9 mouse cellular contexts compared by ENCODE assay signal in the genomic region with DNA sequence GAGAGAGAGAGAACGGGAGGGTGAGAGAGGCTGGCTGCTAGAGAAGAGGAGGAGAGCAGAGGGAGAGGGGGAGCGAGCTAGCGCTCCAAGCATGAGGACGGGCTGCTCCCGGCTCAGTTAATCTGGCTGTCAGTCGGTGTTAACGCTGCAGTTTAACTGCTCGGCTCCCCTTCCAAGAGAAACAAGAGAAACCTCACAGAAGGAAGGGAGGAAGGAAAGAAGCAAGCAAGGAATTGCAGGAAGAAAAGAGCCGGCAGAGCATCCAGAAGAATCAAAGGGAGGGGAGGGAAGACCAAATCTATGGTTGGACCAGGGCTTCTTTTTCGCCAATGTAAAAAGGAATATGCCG. TPM values are rescaled to one million over a fixed set of nuclear protein-coding genes. Genes with fewer than 3 reads are reported as not detected.
A peak's percentile ranks its signal among the peaks of the same experiment; 100 is the strongest.
DNase-seq lines count a peak whose midpoint lies in the region; ATAC-seq lines count a peak whose summit lies in the region.
"Had no signal": no experiment of that assay in that cellular context is flagged by ENCODE, and none has a peak within 500 bp of the region (broad histone marks: within the 10 kb centered on the region; RNA-seq: fewer than 3 reads in every experiment).

No protein-coding gene starts in this region.

- H3K27me3 ChIP-seq in embryonic facial prominence, embryonic 11.5 days (ENCODE audit: control insufficient read depth, insufficient read depth, low read length) = 0 out of 2 replicates have a peak, but pooled peaks cover 2% of the 10 kb centered on the region
- no peaks in the 10 kb centered on the region for H3K27me3 ChIP-seq in hindbrain, embryonic 11.5 days (ENCODE audit: control insufficient read depth, insufficient read depth, low read length)

- no peaks in the 10 kb centered on the region for H3K9me3 ChIP-seq in embryonic facial prominence, embryonic 11.5 days (replicated peaks; ENCODE audit: control insufficient read depth, low read length)
- no peaks in the 10 kb centered on the region for H3K9me3 ChIP-seq in hindbrain, embryonic 11.5 days (ENCODE audit: control insufficient read depth, low read length)

- H3K9ac ChIP-seq in embryonic facial prominence, embryonic 11.5 days (replicated peaks; ENCODE audit: low read length) = peak overlapping the region; percentile 39; the same call in 1 of the 2 replicates
- peak overlapping the region; percentile 56 for H3K9ac ChIP-seq in hindbrain, embryonic 11.5 days (ENCODE audit: low read depth, low read length)

- H3K36me3 ChIP-seq in embryonic facial prominence, embryonic 11.5 days (replicated peaks; ENCODE audit: control insufficient read depth, insufficient read depth, low read depth, low read length) = no peaks in the 10 kb centered on the region
- H3K36me3 ChIP-seq in hindbrain, embryonic 11.5 days (ENCODE audit: control insufficient read depth, insufficient read depth, low read length) = no peaks in the 10 kb centered on the region

- H3K4me1 ChIP-seq in embryonic facial prominence, embryonic 11.5 days (ENCODE audit: control insufficient read depth, insufficient read depth, low read length) = no peaks in the 10 kb centered on the region; the same call in 1 of the 2 replicates
- H3K4me1 ChIP-seq in hindbrain, embryonic 11.5 days (replicated peaks; ENCODE audit: control insufficient read depth, insufficient read depth, low read length) = no peaks in the 10 kb centered on the region

- H3K4me3 ChIP-seq in embryonic facial prominence, embryonic 11.5 days (ENCODE audit: low read depth, low read length) = 0 out of 2 replicates have a peak overlapping the region, but pooled peaks have one; percentile 21
- peak overlapping the region; percentile 12 for H3K4me3 ChIP-seq in hindbrain, embryonic 11.5 days (ENCODE audit: low read depth, low read length)

- H3K27ac ChIP-seq in embryonic facial prominence, embryonic 11.5 days (replicated peaks; ENCODE audit: low read depth, low read length) = no peak overlapping the region
- H3K27ac ChIP-seq in hindbrain, embryonic 11.5 days (ENCODE audit: low read depth, low read length) = no peak overlapping the region

- WGBS in embryonic facial prominence, embryonic 11.5 days = 2% methylated on average over 10 of the region's 11 CpGs
- WGBS in hindbrain, embryonic 11.5 days = 2% methylated on average over 11 of the region's 11 CpGs

- intact Hi-C loops in left cerebral cortex, postnatal 25 days (cut with DNase I) = loop anchor here (5.0 to 10.0 kb wide), 3 partner anchors 263 to 854 kb away; no protein-coding TSS in a partner anchor

- peak; percentile 91 for DNase-seq in brain, adult 2 months (ENCODE audit: low read depth, low spot score)
- peak; percentile 48 for DNase-seq in embryonic facial prominence, embryonic 11.5 days (ENCODE audit: low spot score)
- DNase-seq in hindbrain, embryonic 11.5 days (ENCODE audit: low spot score) = peak; percentile 37
- peak; percentile 72 to 83 for DNase-seq in left cerebral cortex, postnatal 25 days (ENCODE audit: low spot score in 2 of 2)
- DNase-seq in retina, adult 2 months (ENCODE audit: low read depth, low spot score) = peak; percentile 30
- no peak for DNase-seq in spleen, postnatal 4 days (ENCODE audit: low spot score in 2 of 2)
- no peak for DNase-seq in gastrocnemius, adult 8-10 months (ENCODE audit: low spot score in 2 of 2)
- no peak for DNase-seq in gastrocnemius, adult 18-20 months (ENCODE audit: low spot score)

- H3K4me2 ChIP-seq in embryonic facial prominence, embryonic 11.5 days (ENCODE audit: low read depth, low read length) = peak overlapping the region; percentile 46
- peak overlapping the region; percentile 38 for H3K4me2 ChIP-seq in hindbrain, embryonic 11.5 days (replicated peaks; ENCODE audit: low read depth, low read length)

- no peak for ATAC-seq in embryonic facial prominence, embryonic 11.5 days (replicated peaks; ENCODE audit: insufficient number of reproducible peaks, low FRiP score, low TSS enrichment, low read depth)
- no peak for ATAC-seq in hindbrain, embryonic 11.5 days (ENCODE audit: low FRiP score)

RNA-seq across cellular contexts. Expression of a gene that starts 0.5 kb away (rescaled TPM):
- polyA plus RNA-seq in embryonic facial prominence, embryonic 11.5 days (2014; fragmentation: Nextera tagmentation; extraction: Ambion mirVana) = 1.2 and 1.6 TPM in 2 replicates
- polyA plus RNA-seq in hindbrain, embryonic 11.5 days (2014; fragmentation: Nextera tagmentation; extraction: Ambion mirVana) = 2.1 and 2.8 TPM in 2 replicates
- 100 to 1,000 TPM; 217 to 229 TPM for total RNA-seq in left cerebral cortex, postnatal 25 days (2021)
- under 1 TPM; 0.05 to 0.13 (median 0.09) TPM for total RNA-seq in gastrocnemius, adult 8-10 months (2022)
- under 1 TPM in 1 of 2 experiments, not detected in 1; 0.05 TPM for total RNA-seq in gastrocnemius, adult 18-20 months (2021)
- polyA plus RNA-seq: liver, adult 2 months had no signal

Comparison
In these comparisons a context has a peak if more than half of its experiments do, and no peak if none do; other contexts are left out.
1. DNase-seq: peak in brain, adult 2 months (single experiment), embryonic facial prominence, embryonic 11.5 days (single experiment), hindbrain, embryonic 11.5 days (single experiment), left cerebral cortex, postnatal 25 days (2 of 2) and retina, adult 2 months (single experiment); none in spleen, postnatal 4 days (0 of 2), gastrocnemius, adult 8-10 months (0 of 2) and gastrocnemius, adult 18-20 months (single experiment).
2. RNA of a gene that starts 0.5 kb away (total RNA-seq): 217 to 229 TPM in left cerebral cortex, postnatal 25 days; 0.05 to 0.13 TPM in gastrocnemius, adult 8-10 months and 0.05 TPM in gastrocnemius, adult 18-20 months; every median in the first group is over 100 times any median in the second.